Mouse (Mus musculus) layer of hippocampus, postnatal 25 days (tissue): ENCODE data around the gene Igsf1. TPM values are rescaled to one million over a fixed set of nuclear protein-coding genes. Genes with fewer than 3 reads are reported as not detected.

ENCODE experiments used
- DNase-seq, 2 experiments: peaks; one replicate each; pipeline ENCODE4 v3.0.0; 2022; ENCODE audit warnings: mixed read lengths in 2 of 2, low spot score in 1 of 2; ENCODE audit errors: extremely low spot score in 1 of 2
- total RNA-seq, 2 experiments: library from RNA; stranded (reverse); gene quantifications; 2 replicates each; pipeline ENCODE4 v1.2.3; 2021

The Igsf1 gene
- 10 to 100 TPM in 1 of 2 experiments, 1 to 10 TPM in 1; 8.0 to 10.5 TPM for total RNA-seq

- DNase-seq = peak in 1 of 2 experiments; percentile 5
These were observed at the start of gene Igsf1 for GRCm38 (mm10) chrX:49797213-49798019. Gene Igsf1 (minus strand): TSS chrX:49797749.

GRCm38 (mm10) chrX:49770828-49771227 lies 26.7 kb downstream of the Igsf1 start:
- DNase-seq = no peak

- DNase-seq = no peak
These were observed 52.4 kb downstream of the Igsf1 start for GRCm38 (mm10) chrX:49745192-49745591.

- no peak for DNase-seq
These were observed 62.6 kb downstream of the Igsf1 start, which contains the start of gene Olfr1321 for GRCm38 (mm10) chrX:49734959-49735358. Gene Olfr1321 (minus strand): TSS chrX:49735059.

Other genes starting within 250 kb of the Igsf1 start
- not detected for gene Olfr1320, start 125.4 kb downstream of the Igsf1 start, total RNA-seq
- gene Olfr1321, start 62.7 kb downstream of the Igsf1 start, total RNA-seq = not detected
- gene Olfr1322, start 93.7 kb upstream of the Igsf1 start, total RNA-seq = not detected
- not detected for gene Olfr1323, start 221.6 kb upstream of the Igsf1 start, total RNA-seq